Mouse (Mus musculus): ENCODE results near the gene Tab2. TPM values are rescaled to one million over a fixed set of nuclear protein-coding genes. Genes with fewer than 3 reads are reported as not detected.

Gene Tab2
- 17.3 and 18.5 TPM in 2 replicates for polyA plus RNA-seq (2015; fragmentation: Nextera tagmentation; extraction: Ambion mirVana)

DNA sequence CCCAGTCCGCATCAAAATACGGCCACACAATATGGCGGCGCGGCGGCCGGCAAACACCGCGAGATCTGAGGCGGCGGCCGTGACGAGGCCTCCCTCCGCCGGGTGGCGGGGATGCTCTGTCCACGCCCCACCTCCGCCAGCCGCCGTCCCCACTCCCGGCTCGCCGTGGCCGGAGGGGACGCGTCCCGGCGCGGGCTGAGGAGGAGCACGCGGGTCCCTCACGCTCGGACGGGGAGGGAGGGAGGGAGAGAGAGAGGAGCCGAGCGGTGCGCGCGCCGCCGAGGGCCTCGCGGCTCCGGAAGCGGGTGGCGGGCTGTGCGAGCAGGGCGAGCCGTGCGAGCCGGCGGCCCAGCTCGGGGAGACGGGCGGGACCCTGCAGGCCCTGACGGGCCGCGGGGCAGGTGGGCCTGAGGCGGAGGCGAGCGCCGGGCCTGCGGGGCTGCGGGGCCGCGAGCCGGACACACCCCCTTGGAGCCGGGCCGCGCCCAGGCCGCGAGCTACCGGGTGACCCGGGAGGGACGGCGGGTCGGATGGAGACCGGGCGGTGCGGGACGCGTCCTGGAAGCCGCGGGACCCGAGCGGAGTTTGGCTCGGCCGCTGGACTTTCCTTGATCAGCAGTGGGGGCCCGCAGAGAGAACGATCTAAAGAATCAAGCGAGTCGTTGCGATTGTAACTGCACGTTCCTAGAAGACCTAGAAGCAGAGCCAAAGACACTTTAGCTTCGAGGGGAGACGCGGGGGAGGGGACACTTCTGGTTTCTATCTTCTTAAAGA, at the start of gene Tab2:
TSS of gene Tab2 (minus strand) at position 3 of the 774 bp plus-strand sequence.
- peaks cover 15% of the 10 kb centered on the region for H3K4me1 ChIP-seq (replicated peaks; ENCODE audit: control insufficient read depth, insufficient read depth, low read length)
- peak within 1 kb of the TSS; percentile 70 for H3K4me2 ChIP-seq (ENCODE audit: low read depth, low read length)
- H3K36me3 ChIP-seq (ENCODE audit: control insufficient read depth, insufficient read depth, low read length) = no peaks in the 10 kb centered on the region
- peak within 1 kb of the TSS; percentile 99 for H3K9ac ChIP-seq (ENCODE audit: low read length)
- peak; percentile 96 for ATAC-seq (ENCODE audit: low read depth)
- H3K27ac ChIP-seq (ENCODE audit: low read length) = peak within 1 kb of the TSS; percentile 99
- H3K9me3 ChIP-seq (ENCODE audit: control insufficient read depth, low read length) = no peaks in the 10 kb centered on the region
- WGBS = under 1% methylated on average over 53 of the region's 97 CpGs
- no peaks in the 10 kb centered on the region for H3K27me3 ChIP-seq (ENCODE audit: control insufficient read depth, insufficient read depth, low read depth, low read length)
- H3K4me3 ChIP-seq (ENCODE audit: low read length) = peak within 1 kb of the TSS; percentile 74

DNA sequence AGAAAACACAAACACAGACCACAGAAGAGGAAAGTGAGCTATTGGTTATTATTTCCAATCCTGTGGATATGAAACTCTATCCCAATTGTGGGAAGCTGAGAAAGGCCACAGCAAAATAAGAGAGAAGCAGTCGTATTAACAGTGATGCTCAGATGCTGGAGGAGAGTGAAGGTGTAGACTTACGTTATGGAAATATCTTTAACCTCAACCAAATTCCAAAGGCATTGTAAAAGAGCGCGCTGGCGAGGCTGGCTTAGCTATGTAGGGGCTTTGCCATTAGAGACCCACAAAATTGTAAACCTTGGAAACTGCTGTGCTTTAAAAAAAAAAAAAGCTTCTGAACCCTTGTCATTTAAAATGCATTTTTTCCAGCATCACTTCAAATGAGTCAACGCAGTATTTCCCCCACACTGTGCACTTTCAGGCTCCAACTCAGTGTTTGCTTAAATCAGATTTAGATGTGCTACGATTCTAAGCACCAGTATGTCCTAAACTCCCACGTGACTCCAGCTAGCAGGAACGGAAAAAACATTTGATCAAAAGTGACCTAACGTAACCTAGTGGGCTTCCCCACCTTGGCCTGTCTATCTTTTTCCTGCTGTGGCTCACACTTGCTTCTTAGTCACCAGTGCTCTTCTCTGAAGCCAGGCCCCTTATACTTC, 36.4 kb upstream of the Tab2 start:
- Histone ChIP-seq H3K27ac (ENCODE audit: low read length) (no peak overlapping the region), H3K9me3 (ENCODE audit: control insufficient read depth, low read length) (no peaks in the 10 kb centered on the region), H3K36me3 (ENCODE audit: control insufficient read depth, insufficient read depth, low read length) (no peaks in the 10 kb centered on the region), H3K4me2 (ENCODE audit: low read depth, low read length) (no peak overlapping the region), H3K9ac (ENCODE audit: low read length) (no peak overlapping the region), H3K27me3 (ENCODE audit: control insufficient read depth, insufficient read depth, low read depth, low read length) (no peaks in the 10 kb centered on the region), H3K4me3 (ENCODE audit: low read length) (no peak overlapping the region), H3K4me1 (replicated peaks; ENCODE audit: control insufficient read depth, insufficient read depth, low read length) (no peaks in the 10 kb centered on the region)
- no peak for ATAC-seq (ENCODE audit: low read depth)
- 68% methylated on average over 10 of the region's 10 CpGs for WGBS

DNA sequence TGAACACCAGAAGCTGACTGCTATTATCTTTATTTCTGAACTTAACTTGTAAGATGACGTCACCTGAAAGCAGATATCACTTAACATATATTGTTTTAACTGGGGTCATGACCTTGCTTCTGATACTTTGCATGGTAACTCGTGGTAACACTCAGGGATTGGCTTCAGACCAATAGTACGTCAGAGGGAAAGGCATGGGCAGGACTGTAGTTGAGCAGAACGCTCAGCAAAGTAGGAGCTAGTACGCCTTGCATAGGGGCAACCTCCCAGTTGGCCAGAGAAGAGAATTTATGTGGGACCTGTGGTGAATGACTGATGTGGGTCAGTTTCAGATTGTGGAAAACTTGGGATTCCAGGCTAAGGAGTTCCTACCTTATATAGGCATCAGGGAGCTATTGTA, 35.6 kb upstream of the Tab2 start:
- no peak for ATAC-seq (ENCODE audit: low read depth)
- Histone ChIP-seq H3K4me1 (replicated peaks; ENCODE audit: control insufficient read depth, insufficient read depth, low read length) (no peaks in the 10 kb centered on the region), H3K36me3 (ENCODE audit: control insufficient read depth, insufficient read depth, low read length) (no peaks in the 10 kb centered on the region), H3K9me3 (ENCODE audit: control insufficient read depth, low read length) (no peaks in the 10 kb centered on the region), H3K9ac (ENCODE audit: low read length) (no peak overlapping the region), H3K27ac (ENCODE audit: low read length) (no peak overlapping the region), H3K4me3 (ENCODE audit: low read length) (no peak overlapping the region), H3K27me3 (ENCODE audit: control insufficient read depth, insufficient read depth, low read depth, low read length) (no peaks in the 10 kb centered on the region), H3K4me2 (ENCODE audit: low read depth, low read length) (no peak overlapping the region)
- 47% methylated on average over 5 of the region's 5 CpGs for WGBS

DNA sequence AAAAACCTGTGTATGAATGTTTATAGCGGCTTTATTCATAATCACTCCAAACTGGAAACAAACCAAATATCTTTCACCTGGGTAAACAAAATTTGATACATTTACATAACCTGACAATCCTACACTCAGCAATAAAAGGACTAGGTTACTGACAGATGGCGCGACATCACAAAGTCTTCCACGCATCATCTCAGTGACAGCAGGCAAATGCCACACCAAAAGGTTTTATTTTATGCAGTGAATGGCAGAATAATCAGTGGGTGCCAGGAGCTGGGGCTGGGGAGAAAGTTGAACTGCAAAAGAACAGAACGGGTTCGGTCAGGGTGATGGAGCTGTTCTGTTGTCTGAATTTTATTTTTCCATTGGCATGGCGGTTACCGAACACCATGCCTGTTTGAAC, 31.5 kb upstream of the Tab2 start:
- H3K4me1 ChIP-seq (replicated peaks; ENCODE audit: control insufficient read depth, insufficient read depth, low read length) = no peaks in the 10 kb centered on the region
- H3K4me3 ChIP-seq (ENCODE audit: low read length) = no peak overlapping the region
- ATAC-seq (ENCODE audit: low read depth) = no peak
- H3K27me3 ChIP-seq (ENCODE audit: control insufficient read depth, insufficient read depth, low read depth, low read length) = no peaks in the 10 kb centered on the region
- no peak overlapping the region for H3K9ac ChIP-seq (ENCODE audit: low read length)
- no peak overlapping the region for H3K4me2 ChIP-seq (ENCODE audit: low read depth, low read length)
- WGBS = 88% methylated on average over 8 of the region's 8 CpGs
- no peak overlapping the region for H3K27ac ChIP-seq (ENCODE audit: low read length)
- no peaks in the 10 kb centered on the region for H3K36me3 ChIP-seq (ENCODE audit: control insufficient read depth, insufficient read depth, low read length)
- H3K9me3 ChIP-seq (ENCODE audit: control insufficient read depth, low read length) = no peaks in the 10 kb centered on the region

DNA sequence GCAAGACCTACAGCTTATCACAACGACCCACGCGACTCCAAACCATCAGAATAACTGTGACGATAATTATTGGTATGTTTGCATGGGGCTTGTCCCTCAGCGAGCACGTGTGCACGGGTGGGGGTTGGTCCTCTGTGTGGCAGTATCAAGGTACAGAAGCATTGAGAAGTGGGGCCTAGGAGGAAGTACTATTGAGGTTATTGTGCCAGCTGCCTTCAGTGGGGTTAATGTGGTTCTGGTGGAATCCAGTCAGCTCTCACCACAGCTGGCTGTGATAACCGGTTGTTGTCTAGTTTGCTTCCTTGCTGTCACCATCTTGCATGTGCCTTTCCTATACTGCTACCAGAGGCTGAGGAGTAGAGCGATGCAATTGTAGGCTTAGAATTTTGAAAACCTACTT, 20.4 kb upstream of the Tab2 start:
- no peak overlapping the region for H3K4me2 ChIP-seq (ENCODE audit: low read depth, low read length)
- WGBS = 91% methylated on average over 9 of the region's 9 CpGs
- no peak overlapping the region for H3K27ac ChIP-seq (ENCODE audit: low read length)
- H3K4me1 ChIP-seq (replicated peaks; ENCODE audit: control insufficient read depth, insufficient read depth, low read length) = no peaks in the 10 kb centered on the region
- no peaks in the 10 kb centered on the region for H3K9me3 ChIP-seq (ENCODE audit: control insufficient read depth, low read length)
- H3K36me3 ChIP-seq (ENCODE audit: control insufficient read depth, insufficient read depth, low read length) = no peaks in the 10 kb centered on the region
- no peaks in the 10 kb centered on the region for H3K27me3 ChIP-seq (ENCODE audit: control insufficient read depth, insufficient read depth, low read depth, low read length)
- H3K9ac ChIP-seq (ENCODE audit: low read length) = no peak overlapping the region
- no peak for ATAC-seq (ENCODE audit: low read depth)
- H3K4me3 ChIP-seq (ENCODE audit: low read length) = no peak overlapping the region

DNA sequence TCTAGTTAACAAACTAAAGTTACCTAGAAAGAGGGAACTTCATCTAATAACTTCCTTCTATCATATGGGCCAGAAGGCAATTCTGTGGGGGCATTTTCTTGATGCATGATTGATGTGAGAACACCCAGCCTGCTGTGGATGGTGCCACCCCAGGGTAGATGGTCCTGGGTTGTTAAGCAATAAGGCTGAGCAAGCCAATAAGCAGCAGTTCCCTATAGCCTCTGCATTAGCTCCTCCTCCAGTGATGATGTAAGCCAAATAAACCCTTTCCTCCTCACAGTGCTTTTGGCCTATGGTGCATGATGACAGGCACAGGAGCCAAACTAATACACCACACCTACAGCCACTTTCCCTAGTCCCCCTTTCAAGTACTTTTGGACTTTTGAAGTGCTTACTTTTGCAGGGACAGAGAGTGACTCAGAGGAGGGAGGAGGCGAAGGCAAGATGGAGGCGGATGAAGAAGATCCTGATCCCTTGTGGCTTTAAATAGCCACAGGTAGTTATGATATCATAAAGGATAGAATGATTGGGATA, 12.8 kb upstream of the Tab2 start:
- no peak overlapping the region for H3K27ac ChIP-seq (ENCODE audit: low read length)
- ATAC-seq (ENCODE audit: low read depth) = no peak
- no peak overlapping the region for H3K9ac ChIP-seq (ENCODE audit: low read length)
- H3K4me2 ChIP-seq (ENCODE audit: low read depth, low read length) = no peak overlapping the region
- H3K4me3 ChIP-seq (ENCODE audit: low read length) = no peak overlapping the region
- no peaks in the 10 kb centered on the region for H3K4me1 ChIP-seq (replicated peaks; ENCODE audit: control insufficient read depth, insufficient read depth, low read length)
- H3K36me3 ChIP-seq (ENCODE audit: control insufficient read depth, insufficient read depth, low read length) = no peaks in the 10 kb centered on the region
- no peaks in the 10 kb centered on the region for H3K9me3 ChIP-seq (ENCODE audit: control insufficient read depth, low read length)
- 83% methylated on average over 2 of the region's 2 CpGs for WGBS
- H3K27me3 ChIP-seq (ENCODE audit: control insufficient read depth, insufficient read depth, low read depth, low read length) = no peaks in the 10 kb centered on the region

DNA sequence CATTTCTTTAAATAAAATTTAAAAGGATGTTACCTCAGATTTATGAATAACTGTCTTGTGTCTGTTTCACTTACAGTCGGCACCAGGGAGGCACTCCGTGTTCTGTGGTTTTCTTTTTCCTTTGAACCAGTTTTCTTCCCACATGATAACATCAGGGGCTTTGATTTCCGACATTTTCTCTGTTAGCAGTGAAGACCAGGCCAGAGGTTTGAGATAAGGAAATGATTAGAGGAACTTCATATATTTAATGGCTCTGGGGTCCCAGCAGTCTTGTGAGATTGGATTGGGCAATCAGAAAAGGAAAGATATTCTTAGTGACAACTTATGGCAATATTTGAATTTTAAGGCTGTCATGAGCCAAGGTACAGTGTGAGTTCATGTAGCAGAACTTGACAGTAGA, 11.1 kb upstream of the Tab2 start:
- Histone ChIP-seq H3K9me3 (ENCODE audit: control insufficient read depth, low read length) (no peaks in the 10 kb centered on the region), H3K4me1 (replicated peaks; ENCODE audit: control insufficient read depth, insufficient read depth, low read length) (no peaks in the 10 kb centered on the region), H3K27me3 (ENCODE audit: control insufficient read depth, insufficient read depth, low read depth, low read length) (no peaks in the 10 kb centered on the region), H3K4me2 (ENCODE audit: low read depth, low read length) (no peak overlapping the region), H3K4me3 (ENCODE audit: low read length) (no peak overlapping the region), H3K36me3 (ENCODE audit: control insufficient read depth, insufficient read depth, low read length) (no peaks in the 10 kb centered on the region), H3K9ac (ENCODE audit: low read length) (no peak overlapping the region), H3K27ac (ENCODE audit: low read length) (no peak overlapping the region)
- 39% methylated on average over 3 of the region's 3 CpGs for WGBS
- no peak for ATAC-seq (ENCODE audit: low read depth)

DNA sequence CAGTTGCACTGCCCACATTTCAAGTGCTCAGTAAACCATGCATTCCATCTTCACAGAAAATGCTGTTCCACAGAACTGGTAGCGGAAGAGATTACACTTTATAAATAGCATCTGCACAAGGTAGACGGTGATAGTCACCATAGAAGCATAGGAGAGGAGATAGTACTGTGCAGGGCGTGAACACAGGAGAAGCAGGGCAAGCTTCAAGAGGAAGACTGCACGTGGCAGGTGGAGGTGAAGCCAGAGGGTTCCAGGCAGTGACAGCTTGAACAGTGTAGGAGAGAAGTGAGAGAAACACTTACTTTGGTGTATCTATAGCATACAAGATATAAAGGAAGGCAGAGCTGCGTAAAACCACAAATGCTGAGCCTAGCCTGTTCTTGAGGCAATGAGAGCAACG, 3.0 kb upstream of the Tab2 start:
- Histone ChIP-seq H3K9ac (ENCODE audit: low read length) (no peak overlapping the region), H3K36me3 (ENCODE audit: control insufficient read depth, insufficient read depth, low read length) (no peaks in the 10 kb centered on the region), H3K27ac (ENCODE audit: low read length) (no peak overlapping the region), H3K4me2 (ENCODE audit: low read depth, low read length) (no peak overlapping the region), H3K9me3 (ENCODE audit: control insufficient read depth, low read length) (no peaks in the 10 kb centered on the region), H3K27me3 (ENCODE audit: control insufficient read depth, insufficient read depth, low read depth, low read length) (no peaks in the 10 kb centered on the region), H3K4me1 (replicated peaks; ENCODE audit: control insufficient read depth, insufficient read depth, low read length) (peaks cover 4% of the 10 kb centered on the region), H3K4me3 (ENCODE audit: low read length) (no peak overlapping the region)
- no peak for ATAC-seq (ENCODE audit: low read depth)
- WGBS = 51% methylated on average over 6 of the region's 6 CpGs

DNA sequence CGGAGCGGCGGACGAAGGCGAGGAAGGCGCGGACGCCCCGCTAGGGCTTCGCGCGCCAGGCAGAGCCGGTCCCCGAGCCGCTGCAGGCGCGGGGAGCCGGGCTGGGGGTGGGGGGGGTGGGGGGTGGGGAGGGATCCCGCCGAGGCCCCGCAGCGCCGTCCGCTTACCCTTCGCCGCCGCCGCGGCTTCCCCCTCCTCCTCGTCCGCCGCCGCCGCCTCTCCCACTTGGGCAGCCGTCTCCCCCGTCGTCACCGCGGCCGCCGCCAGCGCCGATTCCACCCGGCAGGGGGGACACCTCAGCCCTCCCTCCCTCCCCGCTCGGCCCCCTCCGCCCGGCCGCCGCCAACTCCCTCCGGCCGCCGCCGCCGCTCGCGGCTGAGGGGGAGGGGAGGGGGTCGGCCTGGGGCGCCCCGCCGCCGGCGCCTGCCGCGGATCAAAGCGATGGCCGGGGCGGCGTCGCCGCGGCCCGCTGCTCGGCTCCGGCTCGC, 352 bp downstream of the Tab2 start:
- ATAC-seq (ENCODE audit: low read depth) = peak; percentile 71
- H3K4me1 ChIP-seq (replicated peaks; ENCODE audit: control insufficient read depth, insufficient read depth, low read length) = peaks cover 15% of the 10 kb centered on the region

More for the DNA sequence above, 352 bp downstream of the Tab2 start:
- Histone ChIP-seq H3K9ac (ENCODE audit: low read length) (peak overlapping the region; percentile 99), H3K9me3 (ENCODE audit: control insufficient read depth, low read length) (no peaks in the 10 kb centered on the region), H3K4me2 (ENCODE audit: low read depth, low read length) (peak overlapping the region; percentile 70), H3K27ac (ENCODE audit: low read length) (peak overlapping the region; percentile 99), H3K36me3 (ENCODE audit: control insufficient read depth, insufficient read depth, low read length) (no peaks in the 10 kb centered on the region), H3K4me3 (ENCODE audit: low read length) (peak overlapping the region; percentile 74), H3K27me3 (ENCODE audit: control insufficient read depth, insufficient read depth, low read depth, low read length) (no peaks in the 10 kb centered on the region)
- no CpG with 5 or more reads among the region's 76 CpGs for WGBS

Data from lung, embryonic 16.5 days (tissue).